Mouse (Mus musculus): ENCODE measurements around the gene Sipa1.

Gene Sipa1

DNA sequence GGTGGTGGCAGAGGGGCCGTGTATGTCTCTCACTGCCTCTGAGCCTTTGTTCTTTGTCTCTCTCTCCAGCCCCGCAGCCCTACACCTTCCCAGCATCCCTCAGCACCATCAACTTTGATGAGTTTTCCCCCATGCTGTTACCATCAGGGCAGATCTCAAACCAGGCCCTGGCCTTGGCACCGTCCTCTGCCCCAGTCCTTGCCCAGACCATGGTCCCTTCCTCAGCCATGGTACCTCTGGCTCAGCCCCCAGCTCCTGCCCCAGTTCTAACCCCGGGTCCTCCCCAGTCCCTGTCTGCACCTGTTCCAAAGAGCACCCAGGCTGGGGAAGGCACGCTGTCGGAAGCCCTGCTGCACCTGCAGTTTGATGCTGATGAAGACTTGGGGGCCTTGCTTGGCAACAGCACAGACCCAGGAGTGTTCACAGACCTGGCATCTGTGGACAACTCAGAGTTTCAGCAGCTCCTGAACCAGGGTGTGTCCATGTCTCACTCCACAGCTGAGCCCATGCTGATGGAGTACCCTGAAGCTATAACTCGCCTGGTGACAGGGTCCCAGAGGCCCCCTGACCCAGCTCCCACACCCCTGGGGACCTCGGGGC lies 16.7 kb downstream of the Sipa1 start:
- DNase-seq (ENCODE audit: extremely low read depth, low read depth, low spot score): no peak

GRCm38 (mm10) chr19:5645280-5645679 lies 18.2 kb downstream of the Sipa1 start:
- no peak for DNase-seq (ENCODE audit: extremely low read depth, low read depth, low spot score)

DNA sequence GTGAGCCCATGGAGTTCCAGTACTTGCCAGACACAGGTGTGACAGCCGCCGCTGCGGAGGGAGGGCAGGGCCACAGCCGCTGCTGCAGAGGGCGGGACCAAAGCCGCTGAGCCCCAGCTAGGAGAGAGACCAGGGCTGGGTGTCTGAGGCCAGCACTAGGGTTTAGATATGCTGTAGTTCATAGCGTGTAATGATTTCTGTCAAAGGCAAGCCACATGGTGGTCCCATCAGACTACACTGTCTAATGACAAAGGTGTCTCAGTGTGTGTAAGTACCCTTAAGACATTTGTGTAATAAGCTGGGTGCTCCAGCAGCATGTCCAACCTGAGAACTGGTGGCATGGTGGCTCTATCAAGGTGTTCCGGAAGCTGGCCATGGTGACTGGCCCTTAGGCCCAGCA lies 21.9 kb downstream of the Sipa1 start:
- no peak for DNase-seq (ENCODE audit: extremely low read depth, low read depth, low spot score)

- no peak for DNase-seq (ENCODE audit: extremely low read depth, low read depth, low spot score)
Observed at GRCm38 (mm10) chr19:5641021-5641420, 22.5 kb downstream of the Sipa1 start.

- DNase-seq (ENCODE audit: extremely low read depth, low read depth, low spot score): no peak
Observed at GRCm38 (mm10) chr19:5640339-5640738, 23.2 kb downstream of the Sipa1 start.

- DNase-seq (ENCODE audit: extremely low read depth, low read depth, low spot score): no peak
Observed at GRCm38 (mm10) chr19:5638416-5639005, 25.0 kb downstream of the Sipa1 start.

GRCm38 (mm10) chr19:5637069-5638047 lies 26.1 kb downstream of the Sipa1 start, which contains the start of gene Rela:
Gene Rela, plus strand, starts transcription at chr19:5637483.
- no peak for DNase-seq (ENCODE audit: extremely low read depth, low read depth, low spot score)

- DNase-seq (ENCODE audit: extremely low read depth, low read depth, low spot score): no peak
Observed at GRCm38 (mm10) chr19:5636571-5637041, 26.9 kb downstream of the Sipa1 start.

DNA sequence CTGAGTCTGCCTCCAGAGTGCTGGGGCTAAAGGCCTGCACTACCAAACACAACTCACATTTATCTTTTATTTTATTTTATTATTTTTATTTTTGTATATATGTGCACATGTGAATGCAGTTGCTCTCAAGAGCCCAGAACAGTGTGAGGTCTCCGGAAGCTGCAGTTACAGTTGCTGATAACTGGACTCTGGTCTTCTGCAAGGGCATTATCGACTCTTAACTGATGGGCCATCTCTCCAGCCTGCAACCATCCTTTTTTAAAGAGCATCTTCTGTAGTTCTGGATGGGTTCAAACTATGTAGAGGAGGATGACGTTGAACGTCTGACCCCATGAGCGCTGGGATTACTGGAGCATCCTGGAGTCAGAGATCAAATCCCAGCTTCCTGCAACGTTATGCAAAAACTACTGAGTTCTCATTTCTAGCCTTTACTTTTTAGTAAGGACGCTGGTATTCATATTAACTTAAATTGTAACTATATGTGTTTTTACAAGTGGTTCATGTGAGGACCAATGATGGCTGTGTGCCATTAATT lies 27.4 kb downstream of the Sipa1 start:
- no peak for DNase-seq (ENCODE audit: extremely low read depth, low read depth, low spot score)

GRCm38 (mm10) chr19:5632120-5632519 lies 31.4 kb downstream of the Sipa1 start:
- DNase-seq (ENCODE audit: extremely low read depth, low read depth, low spot score): no peak

DNA sequence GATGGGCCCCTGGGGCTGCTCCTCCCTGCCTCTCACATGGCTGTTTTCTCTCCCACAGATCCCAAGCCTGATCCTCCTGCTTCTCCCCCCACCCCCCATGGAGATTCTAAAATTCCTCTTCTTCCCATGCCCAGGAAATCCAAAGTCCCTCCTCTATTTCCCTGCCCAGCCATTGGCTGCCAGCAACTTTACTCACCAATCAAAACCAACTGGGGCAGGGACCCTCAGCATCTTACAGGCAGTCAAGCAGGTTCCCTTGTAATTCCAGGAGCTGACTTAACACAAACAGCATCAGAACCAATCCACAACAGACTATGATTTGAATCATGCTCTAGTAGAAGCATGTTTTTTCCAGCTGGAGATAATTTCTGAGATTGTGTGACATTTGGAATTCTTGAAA lies 33.6 kb downstream of the Sipa1 start:
- DNase-seq (ENCODE audit: extremely low read depth, low read depth, low spot score): no peak

DNA sequence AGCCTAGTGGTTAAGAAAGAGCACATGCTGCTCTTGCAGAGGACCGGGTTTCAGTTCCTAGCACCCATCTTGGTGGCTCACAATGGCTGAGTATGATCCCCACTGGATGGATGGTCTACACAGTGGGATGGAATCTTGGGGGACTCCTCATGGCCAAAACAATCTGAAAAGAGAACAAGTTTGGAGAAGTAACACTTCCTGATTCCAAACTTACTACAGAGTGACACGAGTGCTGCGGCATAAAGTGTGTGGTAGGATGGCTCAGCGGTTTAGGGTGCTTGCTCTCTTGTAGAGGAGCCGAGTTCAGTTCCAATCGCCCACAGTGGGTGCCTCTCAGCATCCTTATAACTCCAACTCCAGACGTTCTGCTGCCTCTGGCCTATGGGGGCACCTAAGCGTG lies 38.2 kb downstream of the Sipa1 start:
- no peak for DNase-seq (ENCODE audit: extremely low read depth, low read depth, low spot score)

GRCm38 (mm10) chr19:5621884-5622283 lies 41.6 kb downstream of the Sipa1 start:
- DNase-seq (ENCODE audit: extremely low read depth, low read depth, low spot score): no peak

DNA sequence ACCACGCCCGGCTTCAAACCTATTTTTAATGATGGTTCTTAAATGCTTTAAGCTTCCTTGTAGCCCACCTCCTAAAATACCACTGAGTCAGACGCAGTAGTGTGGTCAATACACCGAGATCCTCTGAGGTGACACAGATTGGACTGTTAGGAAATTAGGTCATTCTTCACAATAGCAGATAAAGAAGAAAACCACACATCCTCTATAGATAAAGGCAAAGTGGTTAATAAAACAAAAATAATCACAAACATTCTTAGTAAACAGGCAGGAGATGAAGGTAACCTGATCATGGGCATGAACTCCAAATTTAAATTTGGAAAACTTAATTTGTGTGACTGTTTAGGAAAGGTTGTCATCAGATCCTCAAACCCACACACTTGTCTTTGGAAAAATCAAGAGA lies 43.5 kb downstream of the Sipa1 start:
- no peak for DNase-seq (ENCODE audit: extremely low read depth, low read depth, low spot score)

DNA sequence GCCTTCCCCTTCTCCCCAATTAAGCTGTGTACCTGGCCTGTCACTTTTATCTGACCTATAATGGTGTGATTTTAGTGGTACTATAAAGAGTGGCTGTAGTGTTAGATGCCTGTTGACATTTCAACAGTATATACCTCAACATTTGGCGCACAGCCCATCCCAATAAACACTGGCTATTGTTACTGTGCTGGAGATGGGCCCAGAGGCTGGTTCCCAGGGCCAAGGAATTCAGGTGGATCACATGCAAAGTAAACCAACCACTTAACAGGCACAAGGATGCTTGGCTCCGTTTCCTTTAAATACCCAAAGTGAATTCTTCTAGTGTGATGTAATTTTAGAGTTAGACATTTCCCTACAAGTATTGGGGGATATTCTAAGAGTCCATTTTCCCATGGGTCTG lies 48.6 kb downstream of the Sipa1 start:
- DNase-seq (ENCODE audit: extremely low read depth, low read depth, low spot score): no peak

DNA sequence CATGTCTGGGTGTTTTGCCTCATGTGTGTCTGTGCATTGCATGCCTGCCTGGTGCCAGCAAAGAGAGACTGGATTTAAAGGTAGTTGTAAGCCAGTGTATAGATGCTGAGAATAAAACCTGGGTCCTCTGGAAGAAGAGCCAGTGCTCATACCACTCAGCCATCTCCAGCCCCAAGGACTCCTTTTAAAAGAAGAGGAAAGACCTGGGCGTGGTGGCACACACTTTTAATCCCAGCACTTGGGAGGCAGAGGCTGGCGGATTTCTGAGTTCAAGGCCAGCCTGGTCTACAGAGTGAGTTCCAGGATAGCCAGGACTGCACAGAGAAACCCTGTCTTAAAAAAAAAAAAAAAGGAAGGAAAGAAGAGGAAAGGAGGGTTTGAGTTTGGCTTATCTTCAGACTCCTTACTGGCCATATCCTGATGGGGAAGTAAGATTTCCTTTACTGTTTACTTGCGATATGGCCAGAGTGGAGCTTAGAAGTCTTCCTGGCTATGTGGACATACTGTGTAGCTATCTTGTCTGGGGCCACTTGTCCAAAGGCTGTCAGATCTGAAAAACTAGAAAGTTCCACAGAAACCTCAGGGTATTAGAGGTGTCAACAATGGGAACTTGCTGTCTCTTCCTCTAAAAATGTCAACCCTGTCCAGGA lies 50.6 kb downstream of the Sipa1 start:
- no peak for DNase-seq (ENCODE audit: extremely low read depth, low read depth, low spot score)

DNA sequence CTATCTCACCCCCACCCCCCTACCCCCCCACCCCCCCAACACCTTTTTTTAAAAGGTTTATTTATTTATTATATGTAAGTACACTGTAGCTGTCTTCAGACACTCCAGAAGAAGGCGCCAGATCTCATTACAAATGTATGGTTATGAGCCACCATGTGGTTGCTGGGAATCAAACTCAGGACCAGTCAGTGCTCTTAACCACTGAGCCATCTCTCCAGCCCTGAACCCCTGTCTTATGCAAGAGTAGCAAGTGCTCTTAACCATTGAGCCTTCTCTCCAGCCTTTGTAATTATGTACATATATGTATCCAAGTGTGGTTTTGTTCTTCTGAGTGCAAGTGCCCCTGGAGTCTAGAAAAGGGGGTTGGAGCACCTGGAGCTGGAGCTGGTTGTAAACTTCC lies 51.5 kb downstream of the Sipa1 start:
- no peak for DNase-seq (ENCODE audit: extremely low read depth, low read depth, low spot score)

GRCm38 (mm10) chr19:5609547-5610404 lies 53.7 kb downstream of the Sipa1 start, which contains the start of gene Kat5:
Gene Kat5, minus strand, starts transcription at chr19:5610237.
- DNase-seq (ENCODE audit: extremely low read depth, low read depth, low spot score): no peak

GRCm38 (mm10) chr19:5609171-5609546 lies 54.3 kb downstream of the Sipa1 start:
- no peak for DNase-seq (ENCODE audit: extremely low read depth, low read depth, low spot score)

DNA sequence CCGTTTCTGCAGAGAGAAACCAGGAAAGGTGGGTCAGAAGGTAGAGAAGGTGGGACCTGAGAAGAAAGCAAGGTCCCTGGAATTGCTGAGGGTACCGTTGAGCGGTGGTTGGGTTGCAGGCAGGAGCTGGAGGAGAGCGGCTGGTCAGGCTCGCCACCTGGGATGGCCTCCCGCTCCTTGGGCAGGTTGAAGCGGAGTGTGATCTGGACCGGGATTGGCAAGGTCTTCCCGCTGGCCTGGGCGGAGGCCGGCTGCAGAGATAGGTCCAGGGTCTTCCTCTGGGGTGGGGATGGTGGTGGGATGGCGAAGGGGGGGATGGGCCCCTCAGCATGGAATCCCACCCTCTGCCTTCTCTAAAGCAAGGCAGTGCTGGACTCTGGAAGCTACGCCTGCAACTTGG lies 54.8 kb downstream of the Sipa1 start:
- no peak for DNase-seq (ENCODE audit: extremely low read depth, low read depth, low spot score)

Measured in fat pad, adult 2 months (tissue).